Mouse (Mus musculus): ENCODE data around the gene Chn1. TPM values are rescaled to one million over a fixed set of nuclear protein-coding genes. Genes with fewer than 3 reads are reported as not detected.

Chn1 gene
- polyA plus RNA-seq, 1 experiment from 2014 or later, result 7.6 TPM

GRCm38 (mm10) chr2:73611798-73612197, 163.3 kb downstream of the Chn1 start:
- H3K36me3 ChIP-seq (ENCODE audit: control insufficient read depth, insufficient read depth, low read length), result no peaks in the 10 kb centered on the region
- H3K27ac ChIP-seq (ENCODE audit: low read depth, low read length), result no peak overlapping the region
- DNase-seq (ENCODE audit: low spot score) (no peak), ATAC-seq (replicated peaks; ENCODE audit: low FRiP score) (no peak)
- no peak overlapping the region for H3K4me3 ChIP-seq (ENCODE audit: low read depth, low read length)
- no peaks in the 10 kb centered on the region for H3K27me3 ChIP-seq (replicated peaks; ENCODE audit: control insufficient read depth, insufficient read depth, low read length)
- no peak overlapping the region for H3K9ac ChIP-seq (ENCODE audit: low read depth, low read length)
- 0 out of 2 replicates have a peak, but pooled peaks cover 8% of the 10 kb centered on the region for H3K4me1 ChIP-seq (replicated peaks; ENCODE audit: control insufficient read depth, insufficient read depth, low read length)
- no peaks in the 10 kb centered on the region for H3K9me3 ChIP-seq (ENCODE audit: control insufficient read depth, low read length)
- WGBS, result 80% methylated on average over 6 of the region's 6 CpGs
- no peak overlapping the region for H3K4me2 ChIP-seq

GRCm38 (mm10) chr2:73609724-73610210, 165.4 kb downstream of the Chn1 start:
- Histone ChIP-seq H3K9ac (ENCODE audit: low read depth, low read length) (no peak overlapping the region), H3K4me3 (ENCODE audit: low read depth, low read length) (no peak overlapping the region), H3K4me2 (no peak overlapping the region), H3K27me3 (replicated peaks; ENCODE audit: control insufficient read depth, insufficient read depth, low read length) (no peaks in the 10 kb centered on the region), H3K36me3 (ENCODE audit: control insufficient read depth, insufficient read depth, low read length) (no peaks in the 10 kb centered on the region), H3K4me1 (replicated peaks; ENCODE audit: control insufficient read depth, insufficient read depth, low read length) (0 out of 2 replicates have a peak, but pooled peaks cover 8% of the 10 kb centered on the region), H3K9me3 (ENCODE audit: control insufficient read depth, low read length) (no peaks in the 10 kb centered on the region), H3K27ac (ENCODE audit: low read depth, low read length) (no peak overlapping the region)
- ATAC-seq (replicated peaks; ENCODE audit: low FRiP score) (no peak), DNase-seq (ENCODE audit: low spot score) (no peak)
- 81% methylated on average over 3 of the region's 3 CpGs for WGBS

- H3K9ac ChIP-seq (ENCODE audit: low read depth, low read length), result no peak overlapping the region
- 75% methylated on average over 5 of the region's 5 CpGs for WGBS
- no peak overlapping the region for H3K4me3 ChIP-seq (ENCODE audit: low read depth, low read length)
- H3K9me3 ChIP-seq (ENCODE audit: control insufficient read depth, low read length), result no peaks in the 10 kb centered on the region
- 0 out of 2 replicates have a peak, but pooled peaks cover 8% of the 10 kb centered on the region for H3K4me1 ChIP-seq (replicated peaks; ENCODE audit: control insufficient read depth, insufficient read depth, low read length)
- no peak for ATAC-seq (replicated peaks; ENCODE audit: low FRiP score)
- no peak overlapping the region for H3K27ac ChIP-seq (ENCODE audit: low read depth, low read length)
- no peaks in the 10 kb centered on the region for H3K36me3 ChIP-seq (ENCODE audit: control insufficient read depth, insufficient read depth, low read length)
- H3K4me2 ChIP-seq, result no peak overlapping the region
- no peak for DNase-seq (ENCODE audit: low spot score)
- no peaks in the 10 kb centered on the region for H3K27me3 ChIP-seq (replicated peaks; ENCODE audit: control insufficient read depth, insufficient read depth, low read length)
Observed at GRCm38 (mm10) chr2:73609067-73609723, 166.0 kb downstream of the Chn1 start.

- Histone ChIP-seq H3K4me1 (replicated peaks; ENCODE audit: control insufficient read depth, insufficient read depth, low read length) (0 out of 2 replicates have a peak, but pooled peaks cover 8% of the 10 kb centered on the region), H3K27me3 (replicated peaks; ENCODE audit: control insufficient read depth, insufficient read depth, low read length) (no peaks in the 10 kb centered on the region), H3K4me3 (ENCODE audit: low read depth, low read length) (no peak overlapping the region), H3K27ac (ENCODE audit: low read depth, low read length) (no peak overlapping the region), H3K9ac (ENCODE audit: low read depth, low read length) (no peak overlapping the region), H3K36me3 (ENCODE audit: control insufficient read depth, insufficient read depth, low read length) (no peaks in the 10 kb centered on the region), H3K4me2 (no peak overlapping the region), H3K9me3 (ENCODE audit: control insufficient read depth, low read length) (no peaks in the 10 kb centered on the region)
- DNase-seq (ENCODE audit: low spot score), result no peak
- ATAC-seq (replicated peaks; ENCODE audit: low FRiP score), result no peak
- WGBS, result 68% methylated on average over 6 of the region's 6 CpGs
Observed at GRCm38 (mm10) chr2:73608391-73608790, 166.8 kb downstream of the Chn1 start.

- Histone ChIP-seq H3K27ac (ENCODE audit: low read depth, low read length) (no peak overlapping the region), H3K27me3 (replicated peaks; ENCODE audit: control insufficient read depth, insufficient read depth, low read length) (no peaks in the 10 kb centered on the region), H3K4me2 (no peak overlapping the region), H3K9ac (ENCODE audit: low read depth, low read length) (no peak overlapping the region), H3K9me3 (ENCODE audit: control insufficient read depth, low read length) (no peaks in the 10 kb centered on the region), H3K4me3 (ENCODE audit: low read depth, low read length) (no peak overlapping the region), H3K36me3 (ENCODE audit: control insufficient read depth, insufficient read depth, low read length) (no peaks in the 10 kb centered on the region), H3K4me1 (replicated peaks; ENCODE audit: control insufficient read depth, insufficient read depth, low read length) (0 out of 2 replicates have a peak, but pooled peaks cover 8% of the 10 kb centered on the region)
- WGBS, result 20% methylated on average over 4 of the region's 4 CpGs
- no peak for ATAC-seq (replicated peaks; ENCODE audit: low FRiP score)
- no peak for DNase-seq (ENCODE audit: low spot score)
Observed at GRCm38 (mm10) chr2:73607609-73608008, 167.5 kb downstream of the Chn1 start.

- Histone ChIP-seq H3K9me3 (ENCODE audit: control insufficient read depth, low read length) (no peaks in the 10 kb centered on the region), H3K4me2 (no peak overlapping the region), H3K27ac (ENCODE audit: low read depth, low read length) (no peak overlapping the region), H3K4me1 (replicated peaks; ENCODE audit: control insufficient read depth, insufficient read depth, low read length) (0 out of 2 replicates have a peak, but pooled peaks cover 8% of the 10 kb centered on the region), H3K27me3 (replicated peaks; ENCODE audit: control insufficient read depth, insufficient read depth, low read length) (no peaks in the 10 kb centered on the region), H3K36me3 (ENCODE audit: control insufficient read depth, insufficient read depth, low read length) (no peaks in the 10 kb centered on the region), H3K4me3 (ENCODE audit: low read depth, low read length) (no peak overlapping the region), H3K9ac (ENCODE audit: low read depth, low read length) (no peak overlapping the region)
- no peak for ATAC-seq (replicated peaks; ENCODE audit: low FRiP score)
- DNase-seq (ENCODE audit: low spot score), result no peak
- WGBS, result 46% methylated on average over 2 of the region's 2 CpGs
Observed at GRCm38 (mm10) chr2:73607146-73607545, 168.0 kb downstream of the Chn1 start.

GRCm38 (mm10) chr2:73606616-73607015, 168.5 kb downstream of the Chn1 start:
- WGBS, result 82% methylated on average over 6 of the region's 6 CpGs
- H3K27me3 ChIP-seq (replicated peaks; ENCODE audit: control insufficient read depth, insufficient read depth, low read length), result no peaks in the 10 kb centered on the region
- ATAC-seq (replicated peaks; ENCODE audit: low FRiP score) (no peak), DNase-seq (ENCODE audit: low spot score) (no peak)
- H3K4me1 ChIP-seq (replicated peaks; ENCODE audit: control insufficient read depth, insufficient read depth, low read length), result 0 out of 2 replicates have a peak, but pooled peaks cover 8% of the 10 kb centered on the region
- no peak overlapping the region for H3K27ac ChIP-seq (ENCODE audit: low read depth, low read length)
- H3K9me3 ChIP-seq (ENCODE audit: control insufficient read depth, low read length), result no peaks in the 10 kb centered on the region
- no peak overlapping the region for H3K4me3 ChIP-seq (ENCODE audit: low read depth, low read length)
- no peak overlapping the region for H3K4me2 ChIP-seq
- H3K36me3 ChIP-seq (ENCODE audit: control insufficient read depth, insufficient read depth, low read length), result no peaks in the 10 kb centered on the region
- no peak overlapping the region for H3K9ac ChIP-seq (ENCODE audit: low read depth, low read length)

GRCm38 (mm10) chr2:73605077-73605476, 170.1 kb downstream of the Chn1 start:
- ATAC-seq (replicated peaks; ENCODE audit: low FRiP score) (no peak), DNase-seq (ENCODE audit: low spot score) (no peak)
- WGBS, result 73% methylated on average over 8 of the region's 8 CpGs
- H3K9ac ChIP-seq (ENCODE audit: low read depth, low read length), result no peak overlapping the region
- H3K9me3 ChIP-seq (ENCODE audit: control insufficient read depth, low read length), result no peaks in the 10 kb centered on the region
- no peak overlapping the region for H3K27ac ChIP-seq (ENCODE audit: low read depth, low read length)
- no peak overlapping the region for H3K4me2 ChIP-seq
- no peaks in the 10 kb centered on the region for H3K27me3 ChIP-seq (replicated peaks; ENCODE audit: control insufficient read depth, insufficient read depth, low read length)
- 0 out of 2 replicates have a peak, but pooled peaks cover 8% of the 10 kb centered on the region for H3K4me1 ChIP-seq (replicated peaks; ENCODE audit: control insufficient read depth, insufficient read depth, low read length)
- no peaks in the 10 kb centered on the region for H3K36me3 ChIP-seq (ENCODE audit: control insufficient read depth, insufficient read depth, low read length)
- no peak overlapping the region for H3K4me3 ChIP-seq (ENCODE audit: low read depth, low read length)

- DNase-seq (ENCODE audit: low spot score) (no peak), ATAC-seq (replicated peaks; ENCODE audit: low FRiP score) (no peak)
- Histone ChIP-seq H3K4me2 (no peak overlapping the region), H3K4me3 (ENCODE audit: low read depth, low read length) (no peak overlapping the region), H3K9ac (ENCODE audit: low read depth, low read length) (no peak overlapping the region), H3K27me3 (replicated peaks; ENCODE audit: control insufficient read depth, insufficient read depth, low read length) (no peaks in the 10 kb centered on the region), H3K27ac (ENCODE audit: low read depth, low read length) (no peak overlapping the region), H3K9me3 (ENCODE audit: control insufficient read depth, low read length) (no peaks in the 10 kb centered on the region), H3K36me3 (ENCODE audit: control insufficient read depth, insufficient read depth, low read length) (no peaks in the 10 kb centered on the region), H3K4me1 (replicated peaks; ENCODE audit: control insufficient read depth, insufficient read depth, low read length) (0 out of 2 replicates have a peak, but pooled peaks cover 8% of the 10 kb centered on the region)
- WGBS, result 72% methylated on average over 2 of the region's 2 CpGs
Observed at GRCm38 (mm10) chr2:73604579-73604978, 170.6 kb downstream of the Chn1 start.

Measured in liver, embryonic 11.5 days (tissue).